Comparison of ENCODE assay signal across 28 mouse cellular contexts in genomic region chrX:93928379-93928778, GRCm38 (mm10). TPM values are rescaled to one million over a fixed set of nuclear protein-coding genes. Genes with fewer than 3 reads are reported as not detected.
DNase-seq lines count a peak whose midpoint lies in the region; ATAC-seq lines count a peak whose summit lies in the region.
"Had no signal": no experiment of that assay in that cellular context is flagged by ENCODE, and none has a peak within 500 bp of the region (broad histone marks: within the 10 kb centered on the region; RNA-seq: fewer than 3 reads in every experiment).

No protein-coding gene starts in this region.

- no peak for DNase-seq in heart, postnatal 25 days (ENCODE audit: low spot score)
- DNase-seq in embryo, embryonic 10 days (ENCODE audit: low spot score) = no peak
- no peak for DNase-seq in midbrain, embryonic 11.5 days (ENCODE audit: low spot score, missing footprints)
- DNase-seq: adrenal gland, adult 2 months; cerebellum, adult 2 months; forebrain, postnatal 0 days; heart, postnatal 10 days; kidney, postnatal 25 days; layer of hippocampus, adult 9-11 months; lung, embryonic 14.5 days; lung, postnatal 36 days had no signal

- no peak overlapping the region for H3K4me2 ChIP-seq in intestine, embryonic 16.5 days (ENCODE audit: low read depth, low read length)
- H3K4me2 ChIP-seq in liver, embryonic 16.5 days (ENCODE audit: low read depth, low read length) = peak overlapping the region; percentile 39
- no peak overlapping the region for H3K4me2 ChIP-seq in midbrain, embryonic 11.5 days
- H3K4me2 ChIP-seq: embryonic facial prominence, embryonic 12.5 days; heart, embryonic 11.5 days; hindbrain, embryonic 13.5 days; lung, embryonic 14.5 days; midbrain, embryonic 13.5 days had no signal

- no peaks in the 10 kb centered on the region for H3K36me3 ChIP-seq in megakaryocyte, embryonic 14.5 days (replicated peaks; ENCODE audit: low read length)
- H3K36me3 ChIP-seq in intestine, embryonic 16.5 days (ENCODE audit: control insufficient read depth, insufficient read depth, low read length) = no peaks in the 10 kb centered on the region
- no peaks in the 10 kb centered on the region for H3K36me3 ChIP-seq in liver, embryonic 16.5 days (ENCODE audit: control insufficient read depth, insufficient read depth)
- H3K36me3 ChIP-seq in midbrain, embryonic 11.5 days (ENCODE audit: control insufficient read depth, insufficient read depth, low read length) = no peaks in the 10 kb centered on the region
- H3K36me3 ChIP-seq: embryonic facial prominence, embryonic 12.5 days; hindbrain, embryonic 13.5 days; limb, embryonic 10.5 days; midbrain, embryonic 13.5 days had no signal

- H3K9ac ChIP-seq in intestine, embryonic 16.5 days (ENCODE audit: low read depth, low read length) = no peak overlapping the region
- peak overlapping the region; percentile 5; the same call in 1 of the 2 replicates for H3K9ac ChIP-seq in liver, embryonic 16.5 days (ENCODE audit: low read depth, low read length)
- no peak overlapping the region for H3K9ac ChIP-seq in midbrain, embryonic 11.5 days (ENCODE audit: low read length)
- H3K9ac ChIP-seq: embryonic facial prominence, embryonic 12.5 days; forebrain, postnatal 0 days; hindbrain, embryonic 13.5 days; lung, embryonic 14.5 days; midbrain, embryonic 13.5 days had no signal

- H3K27me3 ChIP-seq in megakaryocyte, embryonic 14.5 days (replicated peaks) = peaks cover 5% of the 10 kb centered on the region
- H3K27me3 ChIP-seq in intestine, embryonic 16.5 days (replicated peaks; ENCODE audit: control insufficient read depth, insufficient read depth, low read length) = no peaks in the 10 kb centered on the region; the same call in 1 of the 2 replicates
- H3K27me3 ChIP-seq in liver, embryonic 16.5 days (ENCODE audit: control insufficient read depth, insufficient read depth, low read depth, low read length) = no peaks in the 10 kb centered on the region
- no peaks in the 10 kb centered on the region for H3K27me3 ChIP-seq in midbrain, embryonic 11.5 days (ENCODE audit: control insufficient read depth, insufficient read depth, low read length)
- H3K27me3 ChIP-seq: embryonic facial prominence, embryonic 12.5 days; midbrain, embryonic 13.5 days had no signal

- H3K9me3 ChIP-seq in megakaryocyte, embryonic 14.5 days = peaks cover 3% of the 10 kb centered on the region; the same call in 1 of the 2 replicates
- H3K9me3 ChIP-seq in intestine, embryonic 16.5 days (ENCODE audit: control insufficient read depth, low read length) = no peaks in the 10 kb centered on the region
- no peaks in the 10 kb centered on the region for H3K9me3 ChIP-seq in liver, embryonic 16.5 days (replicated peaks; ENCODE audit: control insufficient read depth, low read length)
- no peaks in the 10 kb centered on the region for H3K9me3 ChIP-seq in midbrain, embryonic 11.5 days (ENCODE audit: control insufficient read depth, low read length)
- H3K9me3 ChIP-seq: embryonic facial prominence, embryonic 12.5 days; hindbrain, embryonic 13.5 days; limb, embryonic 10.5 days; midbrain, embryonic 13.5 days had no signal

- H3K4me3 ChIP-seq in megakaryocyte, embryonic 14.5 days (replicated peaks) = peak overlapping the region; percentile 7
- H3K4me3 ChIP-seq in intestine, embryonic 16.5 days (ENCODE audit: low read length) = no peak overlapping the region
- H3K4me3 ChIP-seq in liver, embryonic 16.5 days (ENCODE audit: low read depth, low read length) = no peak overlapping the region
- no peak overlapping the region for H3K4me3 ChIP-seq in midbrain, embryonic 11.5 days (ENCODE audit: low read depth, low read length)
- H3K4me3 ChIP-seq: embryonic facial prominence, embryonic 12.5 days; hindbrain, embryonic 13.5 days; limb, embryonic 10.5 days; midbrain, embryonic 13.5 days; myocyte had no signal

- ATAC-seq in megakaryocyte, adult 5-6 weeks (ENCODE audit: poor library complexity, severe bottlenecking) = no peak
- peak; percentile 91 for ATAC-seq in intestine, embryonic 16.5 days
- ATAC-seq in liver, embryonic 16.5 days (ENCODE audit: low read depth) = peak; percentile 50
- no peak for ATAC-seq in midbrain, embryonic 11.5 days (ENCODE audit: low FRiP score)
- ATAC-seq: forebrain, postnatal 0 days; midbrain, embryonic 13.5 days had no signal

- peaks cover 30% of the 10 kb centered on the region for H3K4me1 ChIP-seq in megakaryocyte, embryonic 14.5 days
- H3K4me1 ChIP-seq in intestine, embryonic 16.5 days (ENCODE audit: control insufficient read depth, insufficient read depth, low read length) = no peaks in the 10 kb centered on the region
- peaks cover 19% of the 10 kb centered on the region for H3K4me1 ChIP-seq in liver, embryonic 16.5 days (ENCODE audit: control insufficient read depth, low read depth, low read length)
- H3K4me1 ChIP-seq in midbrain, embryonic 11.5 days (ENCODE audit: control insufficient read depth, insufficient read depth, low read length) = no peaks in the 10 kb centered on the region
- H3K4me1 ChIP-seq: embryonic facial prominence, embryonic 12.5 days; hindbrain, embryonic 13.5 days; limb, embryonic 10.5 days; midbrain, embryonic 13.5 days had no signal

- H3K27ac ChIP-seq in intestine, embryonic 16.5 days (ENCODE audit: low read length) = peak overlapping the region; percentile 73
- H3K27ac ChIP-seq in liver, embryonic 16.5 days (ENCODE audit: low read length) = peak overlapping the region; percentile 76
- no peak overlapping the region for H3K27ac ChIP-seq in midbrain, embryonic 11.5 days (ENCODE audit: low read depth, low read length)
- H3K27ac ChIP-seq: embryonic facial prominence, embryonic 12.5 days; hindbrain, embryonic 13.5 days; limb, embryonic 10.5 days; midbrain, embryonic 13.5 days had no signal

- 64% methylated on average over 3 of the region's 3 CpGs for WGBS in intestine, embryonic 16.5 days
- 38% methylated on average over 3 of the region's 3 CpGs for WGBS in liver, embryonic 16.5 days (ENCODE audit: insufficient replicate concordance)
- WGBS in midbrain, embryonic 11.5 days = 91% methylated on average over 3 of the region's 3 CpGs

- intact Hi-C loops in heart, postnatal 25 days (cut with DNase I) = no loop called here

RNA-seq across cellular contexts. Expression of gene AU015836, which starts 40.1 kb away (rescaled TPM):
- not detected in 2 replicates for polyA plus RNA-seq in megakaryocyte, embryonic 14.5 days (2012; ENCODE audit: insufficient read depth, low replicate concordance)
- not detected in 2 replicates for total RNA-seq in megakaryocyte, adult 5-6 weeks (2015)
- 0.48 TPM in 1 of 2 replicates, not detected in the other for total RNA-seq in megakaryocyte, adult 5-6 weeks (2017)
- polyA plus RNA-seq in intestine, embryonic 16.5 days (2015; fragmentation: Nextera tagmentation; extraction: Ambion mirVana) = 0.28 and 0.73 TPM in 2 replicates
- 0.28 and 0.31 TPM in 2 replicates for polyA plus RNA-seq in liver, embryonic 16.5 days (2015; fragmentation: Nextera tagmentation; extraction: Ambion mirVana)
- total RNA-seq in heart, postnatal 25 days (2021) = not detected
- 0.07 TPM in 1 of 2 replicates, not detected in the other for polyA plus RNA-seq in midbrain, embryonic 11.5 days (2014; fragmentation: Nextera tagmentation; extraction: Ambion mirVana)
- total RNA-seq: adrenal gland, adult 2 months; forebrain, postnatal 0 days; granulocyte monocyte progenitor cell, adult 5-6 weeks; heart, postnatal 10 days; left cerebral cortex, adult 8-10 months had no signal
- polyA plus RNA-seq: adrenal gland, adult 2 months; C2C12; cerebellum, adult 2 months; cortical plate, adult 2 months; forebrain, postnatal 0 days; heart, embryonic 11.5 days; hindbrain, embryonic 13.5 days; limb, embryonic 10.5 days; lung, embryonic 14.5 days; midbrain, embryonic 13.5 days; myocyte; neural tube, embryonic 14.5 days; thymus, postnatal 0 days; urinary bladder, adult 2 months had no signal

Comparison
In these comparisons a context has a peak if more than half of its experiments do, and no peak if none do; other contexts are left out.
1. ATAC-seq: peak in intestine, embryonic 16.5 days (single experiment) and liver, embryonic 16.5 days (single experiment); none in megakaryocyte, adult 5-6 weeks (single experiment) and midbrain, embryonic 11.5 days (single experiment).